Mouse (Mus musculus) stomach, embryonic 16.5 days (tissue): Measurements from ENCODE around the gene A830005F24Rik. TPM values are rescaled to one million over a fixed set of nuclear protein-coding genes. Genes with fewer than 3 reads are reported as not detected.

Experiments
- ATAC-seq: fragments of 200-750 bp; cut with Nextera tagmentation; 2 replicates; pipeline ENCODE4 v1.8.0; 2017; ENCODE audit warnings: moderate number of reproducible peaks, moderate TSS enrichment; ENCODE audit not compliant: insufficient read depth, low FRiP score
- H3K27ac ChIP-seq: fragments of 300-500 bp; sonication (generic); 2 replicates; pipeline ENCODE4 v1.5.1; 2014; ENCODE audit warnings: low read length
- H3K27me3 ChIP-seq: fragments of 300-500 bp; sonication (generic); 2 replicates; pipeline ENCODE4 v1.6.1; 2014; ENCODE audit warnings: low read length, control low read depth, mixed read lengths; ENCODE audit not compliant: control insufficient read depth, insufficient read depth
- H3K36me3 ChIP-seq: fragments of 300-500 bp; sonication (generic); 2 replicates; pipeline ENCODE4 v1.6.1; 2014; ENCODE audit warnings: low read length; ENCODE audit not compliant: control insufficient read depth, insufficient read depth
- H3K4me1 ChIP-seq: fragments of 300-500 bp; sonication (generic); 2 replicates; pipeline ENCODE4 v1.6.1; 2014; ENCODE audit warnings: low read length, control low read depth, mixed read lengths; ENCODE audit not compliant: control insufficient read depth, insufficient read depth
- H3K4me2 ChIP-seq: fragments of 300-500 bp; sonication (generic); 2 replicates; pipeline ENCODE4 v1.6.1; 2014; ENCODE audit warnings: low read depth, low read length, mixed read lengths
- H3K4me3 ChIP-seq: fragments of 300-500 bp; sonication (generic); replicated peaks from 2 replicates; pipeline ENCODE4 v1.5.1; 2014; ENCODE audit warnings: mild to moderate bottlenecking, low read length
- H3K9ac ChIP-seq: fragments of 300-500 bp; sonication (generic); 2 replicates; pipeline ENCODE4 v1.6.1; 2014; ENCODE audit warnings: low read length
- H3K9me3 ChIP-seq: fragments of 300-500 bp; sonication (generic); replicated peaks from 2 replicates; pipeline ENCODE4 v1.6.1; 2016; ENCODE audit warnings: low read length, control low read depth; ENCODE audit not compliant: control insufficient read depth
- WGBS: fragments of 180-500 bp; shearing (Covaris S2); extraction: QIAGEN DNeasy Blood & Tissue Kit; methylation state at CpG from one replicate; pipeline ENCODE4 v1.1.7; 2014; 5-methylcytosine and 5-hydroxymethylcytosine counted together
- polyA plus RNA-seq: library from polyadenylated mRNA; unstranded; fragments of >200 nt; fragmentation: Nextera tagmentation; extraction: Ambion mirVana; gene quantifications from 2 replicates; pipeline ENCODE4 v1.2.1, GENCODE M21; 2015

Gene A830005F24Rik
- 0.40 and 0.76 TPM in 2 replicates for polyA plus RNA-seq

GRCm38 (mm10) chr13:48513003-48513929, at the start of gene A830005F24Rik, which contains the start of gene Zfp169:
A830005F24Rik (plus strand) TSS chr13:48513570.
Zfp169 (minus strand) TSS chr13:48513451.
- peak within 1 kb of the TSS; percentile 89 for H3K4me3 ChIP-seq
- H3K4me1 ChIP-seq: peaks cover 6% of the 10 kb centered on the region; the same call in 1 of the 2 replicates
- H3K9ac ChIP-seq: peak within 1 kb of the TSS; percentile 92
- H3K36me3 ChIP-seq: no peaks in the 10 kb centered on the region
- 1% methylated on average over 34 of the region's 34 CpGs for WGBS
- no peaks in the 10 kb centered on the region for H3K27me3 ChIP-seq
- peak within 1 kb of the TSS; percentile 52 for H3K27ac ChIP-seq
- H3K4me2 ChIP-seq: peak within 1 kb of the TSS; percentile 93
- peak; percentile 99 for ATAC-seq
- no peaks in the 10 kb centered on the region for H3K9me3 ChIP-seq

DNA sequence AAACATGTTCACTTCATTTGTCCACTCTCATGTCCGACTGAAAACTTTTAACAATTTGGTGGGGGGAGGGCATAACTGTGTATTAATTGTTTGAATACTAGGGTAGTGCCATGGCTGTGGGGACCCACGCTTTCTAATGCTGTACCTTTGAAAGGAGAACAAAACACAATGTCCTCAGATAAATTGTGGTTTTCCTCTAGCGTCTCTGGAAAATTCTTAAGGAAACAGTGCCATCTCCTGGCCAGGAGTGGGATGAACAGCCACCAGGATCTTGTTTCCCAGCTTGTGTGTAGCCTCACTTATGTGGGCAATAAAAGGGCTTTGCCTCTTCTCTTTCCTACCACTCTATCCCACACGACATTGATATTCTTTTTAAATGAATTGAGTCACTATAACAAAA, 49.2 kb upstream of the A830005F24Rik start:
- Histone ChIP-seq H3K9me3 (no peaks in the 10 kb centered on the region), H3K27ac (no peak overlapping the region), H3K9ac (no peak overlapping the region), H3K4me2 (no peak overlapping the region), H3K4me1 (no peaks in the 10 kb centered on the region), H3K36me3 (no peaks in the 10 kb centered on the region), H3K4me3 (no peak overlapping the region), H3K27me3 (no peaks in the 10 kb centered on the region)
- WGBS: 7% methylated on average over 4 of the region's 4 CpGs
- ATAC-seq: no peak

DNA sequence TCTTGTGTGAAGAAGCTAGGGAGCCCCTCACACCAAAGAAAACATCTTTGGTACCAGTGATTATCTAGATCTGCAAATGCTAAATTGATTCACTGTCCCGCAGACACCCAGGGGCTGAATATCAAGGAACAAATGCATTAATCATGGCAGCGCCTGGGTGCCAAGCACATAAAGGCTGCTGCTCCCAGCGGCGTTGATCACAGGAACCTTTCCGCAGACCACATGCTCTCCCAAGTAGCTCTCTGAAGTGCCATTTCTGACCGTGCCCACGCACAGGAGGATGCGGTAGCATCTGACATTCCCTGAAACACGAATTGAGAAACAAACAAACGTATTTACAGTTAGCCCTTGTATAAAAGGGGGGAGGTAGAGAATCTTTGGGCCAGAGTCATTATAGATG, 47.2 kb upstream of the A830005F24Rik start:
- Histone ChIP-seq H3K9me3 (no peaks in the 10 kb centered on the region), H3K27ac (no peak overlapping the region), H3K4me2 (no peak overlapping the region), H3K36me3 (no peaks in the 10 kb centered on the region), H3K4me3 (no peak overlapping the region), H3K9ac (no peak overlapping the region), H3K4me1 (no peaks in the 10 kb centered on the region), H3K27me3 (no peaks in the 10 kb centered on the region)
- ATAC-seq: no peak
- WGBS: 48% methylated on average over 10 of the region's 10 CpGs

DNA sequence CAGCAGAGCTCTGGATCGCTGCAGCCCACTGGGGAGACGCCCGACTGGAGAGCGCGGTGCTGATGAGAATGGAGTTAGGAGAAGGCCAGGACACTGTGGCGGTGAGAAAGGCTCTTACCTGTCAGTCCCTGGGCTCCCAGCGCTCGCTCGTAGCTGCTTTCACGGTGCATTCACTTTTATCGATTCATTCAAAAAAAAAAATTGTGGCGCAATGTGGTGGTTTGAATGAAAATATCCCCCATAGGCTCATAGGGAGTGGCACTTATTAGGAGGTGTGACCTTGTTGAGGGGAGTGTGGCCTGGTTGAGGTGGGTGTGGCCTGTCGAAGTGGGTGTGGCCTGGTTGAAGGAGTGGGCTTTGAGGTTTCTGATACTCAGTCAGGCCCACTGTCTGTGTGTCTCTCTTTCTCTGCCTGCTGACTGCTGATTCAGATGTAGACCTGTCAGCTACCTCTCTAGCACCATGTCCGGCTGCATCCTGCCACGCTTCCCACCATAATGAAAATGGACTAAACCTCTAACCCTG, 44.7 kb upstream of the A830005F24Rik start:
- H3K27ac ChIP-seq: no peak overlapping the region
- 68% methylated on average over 15 of the region's 15 CpGs for WGBS
- no peak overlapping the region for H3K4me3 ChIP-seq
- no peaks in the 10 kb centered on the region for H3K9me3 ChIP-seq
- no peaks in the 10 kb centered on the region for H3K27me3 ChIP-seq
- no peak overlapping the region for H3K4me2 ChIP-seq
- no peaks in the 10 kb centered on the region for H3K36me3 ChIP-seq
- no peak for ATAC-seq
- no peaks in the 10 kb centered on the region for H3K4me1 ChIP-seq
- H3K9ac ChIP-seq: no peak overlapping the region

DNA sequence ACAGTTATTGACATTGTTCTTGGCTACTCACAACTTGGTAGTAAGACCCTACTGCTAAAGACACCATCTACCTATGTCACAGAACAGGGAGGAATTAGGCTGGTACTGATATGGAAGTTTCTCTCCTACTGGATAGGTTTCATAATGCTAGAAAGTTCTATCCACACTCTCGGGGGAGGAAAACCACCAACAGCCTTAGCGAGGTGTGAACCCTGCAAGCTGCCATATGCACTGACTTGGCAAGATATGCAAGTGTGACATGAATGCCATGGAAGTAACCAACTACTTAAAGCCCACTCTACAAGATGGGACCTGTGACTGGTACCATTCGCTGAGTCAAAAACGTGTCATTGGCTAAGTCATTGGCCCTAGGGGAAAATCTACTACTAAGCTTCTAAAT, 29.8 kb upstream of the A830005F24Rik start:
- no peak for ATAC-seq
- Histone ChIP-seq H3K9me3 (no peaks in the 10 kb centered on the region), H3K36me3 (no peaks in the 10 kb centered on the region), H3K27me3 (no peaks in the 10 kb centered on the region), H3K4me3 (no peak overlapping the region), H3K27ac (no peak overlapping the region), H3K9ac (no peak overlapping the region), H3K4me1 (no peaks in the 10 kb centered on the region), H3K4me2 (no peak overlapping the region)
- WGBS: 87% methylated on average over 4 of the region's 4 CpGs

DNA sequence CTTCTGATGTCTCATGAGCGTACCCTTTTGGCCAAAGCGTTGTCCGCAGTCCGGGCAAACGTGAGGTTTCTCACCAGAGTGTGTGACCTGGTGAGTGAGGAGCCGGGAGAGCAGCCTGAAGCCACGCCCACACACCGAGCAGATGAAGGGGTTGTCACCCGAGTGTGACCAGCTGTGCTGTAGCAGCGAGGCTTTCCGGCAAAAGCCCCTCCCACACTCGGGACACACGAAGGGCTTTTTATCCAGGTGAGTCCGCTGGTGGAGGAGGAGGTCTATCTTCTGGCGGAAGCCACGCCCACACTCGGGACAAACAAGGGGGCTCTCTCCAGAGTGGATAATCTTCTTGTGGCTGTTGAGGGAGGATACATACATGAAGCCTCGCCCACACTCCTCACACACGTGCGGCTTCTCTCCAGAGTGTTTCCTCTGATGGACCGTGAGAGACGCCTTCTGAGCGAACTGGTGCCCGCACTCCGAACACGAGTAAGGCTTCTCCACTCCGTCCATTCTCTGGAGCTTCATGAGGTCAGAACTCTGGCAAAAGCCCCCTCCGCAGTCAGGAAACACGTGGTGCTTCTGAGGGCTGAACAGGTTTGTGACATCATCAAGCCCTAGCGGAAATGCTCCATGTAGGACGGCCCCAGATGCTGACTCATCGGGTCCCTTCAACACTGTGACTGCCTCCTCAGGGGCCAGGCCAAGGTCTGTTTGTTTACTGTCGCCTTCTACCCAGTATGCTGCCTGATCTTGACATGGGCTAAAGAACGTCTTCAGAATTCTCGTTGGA, 22.8 kb upstream of the A830005F24Rik start:
- Histone ChIP-seq H3K27me3 (no peaks in the 10 kb centered on the region), H3K4me2 (no peak overlapping the region), H3K27ac (no peak overlapping the region), H3K4me3 (no peak overlapping the region), H3K36me3 (peaks cover 27% of the 10 kb centered on the region), H3K4me1 (no peaks in the 10 kb centered on the region), H3K9me3 (0 out of 2 replicates have a peak, but pooled peaks cover 2% of the 10 kb centered on the region), H3K9ac (no peak overlapping the region)
- WGBS: 86% methylated on average over 35 of the region's 35 CpGs
- ATAC-seq: no peak

GRCm38 (mm10) chr13:48493183-48493582, 20.2 kb upstream of the A830005F24Rik start:
- H3K36me3 ChIP-seq: peaks cover 29% of the 10 kb centered on the region
- no peaks in the 10 kb centered on the region for H3K27me3 ChIP-seq
- H3K4me3 ChIP-seq: no peak overlapping the region
- H3K4me2 ChIP-seq: no peak overlapping the region
- WGBS: 66% methylated on average over 5 of the region's 5 CpGs
- H3K4me1 ChIP-seq: no peaks in the 10 kb centered on the region
- no peak overlapping the region for H3K27ac ChIP-seq
- no peak overlapping the region for H3K9ac ChIP-seq
- ATAC-seq: no peak
- H3K9me3 ChIP-seq: 0 out of 2 replicates have a peak, but pooled peaks cover 2% of the 10 kb centered on the region

GRCm38 (mm10) chr13:48497693-48498221, 15.6 kb upstream of the A830005F24Rik start:
- WGBS: 30% methylated on average over 15 of the region's 15 CpGs
- Histone ChIP-seq H3K27ac (no peak overlapping the region), H3K4me2 (no peak overlapping the region), H3K9me3 (0 out of 2 replicates have a peak, but pooled peaks cover 2% of the 10 kb centered on the region), H3K27me3 (no peaks in the 10 kb centered on the region), H3K4me1 (no peaks in the 10 kb centered on the region), H3K4me3 (no peak overlapping the region), H3K9ac (no peak overlapping the region), H3K36me3 (peaks cover 3% of the 10 kb centered on the region; the same call in 1 of the 2 replicates)
- peak; percentile 56; the same call in 1 of the 2 replicates for ATAC-seq
